Mouse (Mus musculus) testis, adult 2 months (tissue): ENCODE measurements around the gene Nsmce4a. TPM values are rescaled to one million over a fixed set of nuclear protein-coding genes. Genes with fewer than 3 reads are reported as not detected.
"Not testable (repeated sequence)": the region's sequence is repeated elsewhere in the genome, so short reads cannot be mapped to it uniquely, and the experiment has no call there.

Source experiments
- H3K27ac ChIP-seq: fragments of 200-500 bp; 2 replicates; pipeline ENCODE4 v1.5.1; 2012; ENCODE audit warnings: low read depth, low read length; ENCODE audit not compliant: control insufficient read depth, insufficient read depth
- H3K27me3 ChIP-seq: fragments of 200-500 bp; 2 replicates; pipeline ENCODE4 v1.6.1; 2012; ENCODE audit warnings: mild to moderate bottlenecking, low read length, moderate library complexity; ENCODE audit not compliant: control insufficient read depth, insufficient read depth
- H3K36me3 ChIP-seq: fragments of 200-500 bp; 2 replicates; pipeline ENCODE4 v1.6.1; 2012; ENCODE audit warnings: mild to moderate bottlenecking, low read length; ENCODE audit not compliant: control insufficient read depth, insufficient read depth
- H3K4me1 ChIP-seq: fragments of 200-500 bp; 2 replicates; pipeline ENCODE4 v1.6.1; 2012; ENCODE audit warnings: low read length; ENCODE audit not compliant: control insufficient read depth, insufficient read depth
- H3K4me3 ChIP-seq: fragments of 200-500 bp; 2 replicates; pipeline ENCODE4 v1.5.1; 2012; ENCODE audit warnings: low read depth, mild to moderate bottlenecking, low read length, moderate library complexity, mixed read lengths; ENCODE audit not compliant: control insufficient read depth
- CTCF ChIP-seq: fragments of 200-500 bp; IDR thresholded peaks from 2 replicates; pipeline ENCODE4 v1.5.1; 2012; ENCODE audit warnings: low read depth, mild to moderate bottlenecking, inconsistent platforms, low read length, moderate library complexity; ENCODE audit not compliant: control insufficient read depth, insufficient read depth, insufficient replicate concordance
- POLR2A ChIP-seq: fragments of 200-500 bp; IDR thresholded peaks from 2 replicates; pipeline ENCODE4 v1.6.1; 2012; ENCODE audit warnings: low read depth, mild to moderate bottlenecking, inconsistent platforms, low read length, moderate library complexity; ENCODE audit not compliant: control insufficient read depth
- polyA plus RNA-seq: library from polyadenylated mRNA; depleted of rRNA; stranded (reverse); fragments of >200 nt; gene quantifications from 2 replicates; pipeline ENCODE4 v1.2.3, GENCODE M21; 2012

Gene Nsmce4a
- polyA plus RNA-seq, 1 experiment, result 15.9 TPM

DNA sequence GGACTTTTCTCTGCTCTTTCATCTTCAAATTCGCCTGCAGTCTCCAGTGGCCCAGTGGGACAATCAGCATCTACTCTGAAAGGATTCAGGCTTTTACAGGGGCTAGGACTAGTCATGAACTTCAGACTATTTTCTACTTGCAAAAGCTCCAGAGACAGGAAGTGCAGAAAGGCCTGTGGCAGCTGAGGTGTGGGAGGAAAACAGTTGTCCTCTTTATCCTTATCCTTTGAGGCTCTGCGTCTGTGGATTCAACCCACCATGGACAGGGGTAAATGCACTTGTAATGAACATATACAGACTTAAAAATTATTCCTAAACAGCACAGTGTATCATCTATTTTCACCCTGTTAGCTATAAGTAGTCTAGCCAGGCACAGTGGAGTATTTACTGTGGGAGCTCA is 31.5 kb upstream of the Nsmce4a start:
- H3K4me3 ChIP-seq, result no peak overlapping the region
- no peaks in the 10 kb centered on the region for H3K36me3 ChIP-seq
- TF ChIP-seq CTCF, result no peak
- TF ChIP-seq POLR2A, result no peak
- no peaks in the 10 kb centered on the region for H3K27me3 ChIP-seq
- H3K4me1 ChIP-seq, result no peaks in the 10 kb centered on the region
- no peak overlapping the region for H3K27ac ChIP-seq

- TF ChIP-seq POLR2A, result no peak
- no peaks in the 10 kb centered on the region for H3K4me1 ChIP-seq
- H3K27me3 ChIP-seq, result no peaks in the 10 kb centered on the region
- H3K27ac ChIP-seq, result no peak overlapping the region
- H3K4me3 ChIP-seq, result no peak overlapping the region
- H3K36me3 ChIP-seq, result no peaks in the 10 kb centered on the region
Observed at GRCm38 (mm10) chr7:130603556-130603955, 30.6 kb upstream of the Nsmce4a start.

DNA sequence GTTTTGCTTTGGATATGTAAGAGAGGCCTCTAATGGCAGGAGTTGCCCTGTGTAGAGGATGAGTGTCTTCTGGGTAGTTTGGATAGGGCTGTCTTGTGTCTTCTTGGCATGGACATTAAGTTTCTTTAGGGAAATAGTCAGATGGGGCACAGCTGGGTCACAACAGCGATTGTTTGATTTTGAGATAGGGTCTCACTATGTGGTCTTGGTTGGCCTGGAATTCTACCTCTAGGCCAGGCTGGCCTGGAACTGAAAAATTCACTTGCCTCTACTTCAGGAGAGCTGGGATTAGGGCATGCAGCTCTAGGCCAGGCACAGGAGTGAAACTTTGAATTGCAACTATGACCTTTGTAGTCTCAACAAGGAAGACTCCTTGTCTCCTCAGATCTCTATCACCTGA is 29.9 kb upstream of the Nsmce4a start:
- Histone ChIP-seq H3K27me3 (no peaks in the 10 kb centered on the region), H3K36me3 (no peaks in the 10 kb centered on the region), H3K4me1 (no peaks in the 10 kb centered on the region), H3K27ac (no peak overlapping the region), H3K4me3 (no peak overlapping the region)
- TF ChIP-seq POLR2A (no peak), CTCF (no peak)

- TF ChIP-seq POLR2A, result no peak
- no peak for TF ChIP-seq CTCF
- Histone ChIP-seq H3K4me1 (no peaks in the 10 kb centered on the region), H3K4me3 (no peak overlapping the region), H3K36me3 (no peaks in the 10 kb centered on the region), H3K27me3 (no peaks in the 10 kb centered on the region), H3K27ac (no peak overlapping the region)
Observed at GRCm38 (mm10) chr7:130600546-130600945, 27.6 kb upstream of the Nsmce4a start.

DNA sequence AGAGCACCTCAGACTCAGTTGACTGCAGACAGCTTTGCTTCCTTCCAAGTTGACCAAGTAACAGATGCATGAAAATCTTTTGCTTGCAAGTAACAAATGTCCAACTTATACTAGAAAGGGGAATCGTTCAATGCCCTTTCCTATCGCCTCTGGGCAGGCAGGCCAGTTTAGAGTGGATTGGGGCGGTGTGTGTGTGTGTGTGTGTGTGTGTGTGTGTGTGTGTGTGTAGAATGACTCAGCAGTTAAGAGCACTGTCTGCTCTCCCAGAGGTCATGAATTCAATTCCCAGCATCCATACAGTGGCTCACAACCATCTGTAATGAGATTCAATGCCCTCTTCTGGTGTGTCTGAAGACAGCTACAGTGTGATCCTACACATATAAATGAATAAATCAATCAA is 27.2 kb upstream of the Nsmce4a start:
- H3K36me3 ChIP-seq, result no peaks in the 10 kb centered on the region
- no peak overlapping the region for H3K27ac ChIP-seq
- no peaks in the 10 kb centered on the region for H3K4me1 ChIP-seq
- no peak for TF ChIP-seq POLR2A
- no peak for TF ChIP-seq CTCF
- no peak overlapping the region for H3K4me3 ChIP-seq
- H3K27me3 ChIP-seq, result no peaks in the 10 kb centered on the region

GRCm38 (mm10) chr7:130597546-130597945 is 24.6 kb upstream of the Nsmce4a start:
- no peak overlapping the region for H3K27ac ChIP-seq
- H3K4me1 ChIP-seq, result no peaks in the 10 kb centered on the region
- no peaks in the 10 kb centered on the region for H3K27me3 ChIP-seq

DNA sequence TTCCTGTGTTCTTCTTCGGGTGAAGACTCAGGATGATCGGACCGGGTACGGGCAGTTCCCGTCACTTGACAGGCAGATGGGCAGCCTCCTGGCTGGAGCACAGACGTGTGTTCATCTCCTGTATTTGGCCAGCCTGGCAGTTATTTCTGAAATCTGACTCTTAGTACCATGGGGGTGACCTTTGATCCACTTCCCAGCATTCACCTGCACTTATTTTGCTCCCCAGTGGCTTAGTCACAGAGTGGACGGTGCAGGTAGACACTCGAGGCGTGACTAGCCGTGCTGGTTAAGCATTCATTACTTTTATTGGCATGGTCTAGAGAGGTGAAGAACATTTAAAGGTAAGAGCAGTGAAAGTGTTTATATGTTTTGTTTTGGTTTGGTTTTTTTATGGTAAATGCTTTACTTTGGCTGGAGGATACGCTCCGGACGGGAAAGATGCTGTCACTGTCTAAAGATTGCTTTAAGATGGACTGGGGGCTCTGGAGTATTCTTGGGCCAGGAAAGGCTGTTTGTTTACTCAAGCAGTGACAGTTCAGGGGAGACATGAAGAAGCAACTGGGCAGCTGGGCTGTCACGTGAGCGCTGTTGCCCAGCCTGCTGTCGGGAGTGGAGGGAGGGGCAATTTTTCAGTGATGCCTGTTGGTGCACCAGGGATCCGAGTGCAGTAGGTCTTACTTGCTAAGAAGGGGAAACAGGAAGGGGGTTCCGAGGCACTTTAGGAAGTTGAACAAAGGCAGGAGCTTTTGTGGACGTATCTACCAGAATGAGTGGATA is 23.3 kb upstream of the Nsmce4a start:
- not testable (repeated sequence) for H3K27me3 ChIP-seq, H3K4me1 ChIP-seq, H3K4me3 ChIP-seq, H3K27ac ChIP-seq, H3K36me3 ChIP-seq

More at GRCm38 (mm10) chr7:130597546-130597945, 24.6 kb upstream of the Nsmce4a start:
- Histone ChIP-seq H3K36me3 (no peaks in the 10 kb centered on the region), H3K4me3 (no peak overlapping the region)
- TF ChIP-seq CTCF, result no peak
- TF ChIP-seq POLR2A, result no peak

DNA sequence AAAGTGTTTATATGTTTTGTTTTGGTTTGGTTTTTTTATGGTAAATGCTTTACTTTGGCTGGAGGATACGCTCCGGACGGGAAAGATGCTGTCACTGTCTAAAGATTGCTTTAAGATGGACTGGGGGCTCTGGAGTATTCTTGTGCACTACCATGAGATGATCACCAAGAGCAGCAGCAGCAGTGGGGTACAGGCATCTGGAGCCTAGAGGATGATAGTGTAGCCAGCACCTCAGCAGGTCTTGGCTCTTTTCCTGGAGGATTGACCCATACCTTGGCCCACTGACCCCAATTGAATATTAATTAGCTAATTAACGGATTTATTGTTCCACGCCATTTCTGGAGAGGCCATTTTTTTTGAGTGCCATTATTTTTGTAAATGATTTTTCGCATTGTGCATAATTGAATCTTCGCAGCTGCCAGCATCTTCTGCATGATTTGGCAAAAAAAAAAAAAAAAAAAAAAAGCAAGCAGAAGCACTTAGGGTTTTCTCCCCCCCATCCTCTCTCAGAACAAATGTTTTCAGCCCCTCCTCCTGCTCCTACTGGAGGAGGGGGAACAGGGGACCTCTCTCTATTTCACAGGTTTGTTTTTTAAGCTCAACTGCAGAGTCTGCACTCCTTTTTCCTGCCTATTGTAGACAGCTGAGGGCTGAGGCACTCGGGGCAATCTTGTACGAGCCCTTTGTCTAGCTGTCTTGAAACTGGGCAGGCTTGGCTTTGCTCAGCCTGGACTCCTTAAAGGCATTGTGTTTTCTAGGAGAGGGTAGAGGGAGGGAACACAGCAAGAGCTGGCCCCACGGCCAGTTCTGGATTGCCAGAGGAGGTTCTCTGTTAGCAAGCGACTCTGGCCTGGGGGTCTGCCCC is 20.7 kb upstream of the Nsmce4a start:
- H3K4me1 ChIP-seq, H3K36me3 ChIP-seq, H3K27ac ChIP-seq, H3K4me3 ChIP-seq, H3K27me3 ChIP-seq: not testable (repeated sequence)

GRCm38 (mm10) chr7:130592975-130593374 is 20.1 kb upstream of the Nsmce4a start:
- H3K4me1 ChIP-seq, H3K27me3 ChIP-seq, H3K27ac ChIP-seq, H3K4me3 ChIP-seq, H3K36me3 ChIP-seq: not testable (repeated sequence)
